Mouse (Mus musculus): ENCODE data around the gene D430041D05Rik.

- TF ChIP-seq CTCF (IDR thresholded peaks at IDR 0.05; ENCODE audit: extremely low read depth, insufficient read depth, low read length) (no peak), POLR2A (IDR thresholded peaks at IDR 0.05; ENCODE audit: extremely low read depth, insufficient read depth, low read length) (no peak)
These were observed 253.0 kb downstream of the D430041D05Rik start for GRCm38 (mm10) chr2:104157831-104158230.
